Mouse (Mus musculus) CH12.LX (cell line): Measurements from ENCODE around the gene Rhcg.

Experiments used
- CTCF ChIP-seq, 2 experiments: IDR thresholded peaks in 1 of 2; conservative IDR thresholded peaks in 1 of 2; 2 replicates each; pipeline ENCODE4 v1.5.1; 2011 to 2012; ENCODE audit warnings: low read depth in 2 of 2, low read length in 2 of 2, improper control_type of control experiment in 1 of 2, inconsistent platforms in 1 of 2, mild to moderate bottlenecking in 1 of 2, moderate library complexity in 1 of 2
- KAT2A ChIP-seq: IDR thresholded peaks from 2 replicates; pipeline ENCODE4 v1.6.1; 2012; ENCODE audit warnings: low read length, improper control_type of control experiment, inconsistent platforms; ENCODE audit not compliant: insufficient replicate concordance
- MAFK ChIP-seq: IDR thresholded peaks from 2 replicates; pipeline ENCODE4 v1.6.1; 2011; ENCODE audit warnings: low read length, improper control_type of control experiment; ENCODE audit not compliant: insufficient replicate concordance
- PAX5 ChIP-seq: IDR thresholded peaks from 2 replicates; pipeline ENCODE4 v1.6.1; 2012; ENCODE audit warnings: low read length, inconsistent platforms, mixed read lengths
- ZMIZ1 ChIP-seq: IDR thresholded peaks from 2 replicates; pipeline ENCODE4 v1.6.1; 2012; ENCODE audit warnings: low read depth, mild to moderate bottlenecking, inconsistent platforms, low read length, improper control_type of control experiment
- ZNF384 ChIP-seq: IDR thresholded peaks from 2 replicates; pipeline ENCODE4 v1.6.1; 2012; ENCODE audit warnings: low read depth, low read length, improper control_type of control experiment, inconsistent platforms

DNA sequence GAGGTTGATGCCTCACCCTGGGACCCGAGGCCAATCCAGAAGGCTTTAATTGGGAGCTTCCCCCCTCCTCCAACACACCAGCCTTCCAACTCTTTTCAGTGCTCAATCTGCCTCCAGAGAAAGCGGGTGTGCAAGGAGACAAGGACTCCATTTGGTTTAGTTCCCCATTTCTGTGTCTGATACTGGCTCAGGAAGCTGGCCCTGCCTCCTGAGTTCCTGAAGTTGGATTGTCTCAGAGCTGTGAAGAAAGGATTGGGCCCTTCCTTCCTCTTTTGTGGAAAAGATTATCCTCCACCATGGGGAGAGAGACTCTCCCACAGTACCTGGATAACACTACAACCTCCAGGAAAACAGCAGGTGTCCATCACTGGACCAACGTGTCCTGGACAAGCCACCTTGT, 10.7 kb downstream of the Rhcg start:
- TF ChIP-seq CTCF (conservative IDR thresholded peaks at IDR 0.05 in 1 of 2, IDR thresholded peaks at IDR 0.05 in 1 of 2; ENCODE audit: low read depth in 2 of 2, low read length in 2 of 2) (no peak), PAX5 (no peak), ZMIZ1 (no peak), MAFK (no peak), ZNF384 (no peak), KAT2A (no peak)
